Mouse (Mus musculus) embryonic stem cell, embryonic (primary cell): ENCODE data around the gene Cenpv.

Source experiments
- CTCF ChIA-PET, 4 experiments: fragments of 300-600 bp in 2 of 4; fragments of 350-600 bp in 2 of 4; sonication (Branson Sonifier 250); formaldehyde crosslinking; loops; one replicate each; lab custom pipeline; 2022; ENCODE audit warnings: inconsistent platforms in 2 of 4; lab: Charles Lee
- POLR2A ChIA-PET, 4 experiments: fragments of 300-600 bp in 2 of 4; fragments of 350-600 bp in 2 of 4; sonication (Branson Sonifier 250); formaldehyde crosslinking; loops; one replicate each; lab custom pipeline; 2022; ENCODE audit warnings: antibody characterized with exemption in 4 of 4, inconsistent platforms in 1 of 4; lab: Charles Lee

Cenpv gene

DNA sequence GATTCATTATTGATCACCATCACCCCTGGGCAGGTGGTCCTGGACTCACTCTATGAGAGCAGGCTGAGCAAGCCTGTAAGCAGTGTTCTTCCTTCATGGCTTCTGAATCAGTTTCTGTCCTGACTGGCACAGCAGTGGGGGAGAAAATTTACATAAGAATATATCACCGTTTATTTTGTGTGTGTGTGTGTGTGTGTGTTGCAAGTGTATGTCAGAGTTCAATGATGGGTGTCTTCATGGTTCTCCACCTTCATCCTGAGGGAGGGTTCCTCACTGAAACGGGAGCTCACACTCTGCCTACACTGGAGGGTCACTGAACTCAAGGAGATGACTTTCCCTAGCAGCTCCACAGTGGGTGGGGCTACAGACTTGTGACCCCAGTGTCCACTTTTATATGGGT, 1.9 kb upstream of the Cenpv start:
- POLR2A ChIA-PET: interaction anchor here (0.5 to 33.1 kb wide), 25 partner anchors 5 to 88 kb away, joined by 3 to 1188 read pairs (median 6); partner anchors contain the start of genes Ubb (in 4 of the 4) and Cenpv (in 1 of the 4)
- CTCF ChIA-PET: interaction anchor here in 1 of 4 experiments (0.6 kb wide), 1 partner anchor 34 kb away, joined by 3 read pairs; no protein-coding TSS in a partner anchor

DNA sequence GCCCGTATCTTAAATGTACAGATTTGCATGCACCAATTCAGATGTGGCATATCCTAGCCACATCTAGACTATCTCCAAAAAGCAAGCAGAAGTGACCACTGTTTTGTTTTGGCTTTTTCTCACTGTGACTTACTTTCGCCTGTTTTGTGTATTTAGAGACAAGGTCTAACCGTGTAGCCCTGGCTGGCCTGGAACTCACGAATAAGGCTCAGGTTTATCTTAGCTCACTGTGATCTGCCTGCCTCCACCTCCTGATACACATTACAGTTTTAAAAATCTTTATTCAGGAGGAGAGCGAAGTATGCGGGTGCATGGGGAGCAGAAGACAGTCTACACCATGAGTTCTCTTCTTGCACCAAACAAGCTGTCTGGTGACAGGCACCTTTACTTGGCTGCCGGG, 1.1 kb upstream of the Cenpv start:
- ChIA-PET POLR2A (interaction anchor here (0.5 to 33.1 kb wide), 32 partner anchors 6 to 111 kb away, joined by 3 to 1188 read pairs (median 13); partner anchors contain the start of genes Ubb (in 4 of the 4), Cenpv (in 1 of the 4) and Trpv2 (in 1 of the 4)), CTCF (interaction anchor here in 1 of 4 experiments (1.7 kb wide), 1 partner anchor 21 kb away, joined by 8 read pairs; no protein-coding TSS in a partner anchor)

DNA sequence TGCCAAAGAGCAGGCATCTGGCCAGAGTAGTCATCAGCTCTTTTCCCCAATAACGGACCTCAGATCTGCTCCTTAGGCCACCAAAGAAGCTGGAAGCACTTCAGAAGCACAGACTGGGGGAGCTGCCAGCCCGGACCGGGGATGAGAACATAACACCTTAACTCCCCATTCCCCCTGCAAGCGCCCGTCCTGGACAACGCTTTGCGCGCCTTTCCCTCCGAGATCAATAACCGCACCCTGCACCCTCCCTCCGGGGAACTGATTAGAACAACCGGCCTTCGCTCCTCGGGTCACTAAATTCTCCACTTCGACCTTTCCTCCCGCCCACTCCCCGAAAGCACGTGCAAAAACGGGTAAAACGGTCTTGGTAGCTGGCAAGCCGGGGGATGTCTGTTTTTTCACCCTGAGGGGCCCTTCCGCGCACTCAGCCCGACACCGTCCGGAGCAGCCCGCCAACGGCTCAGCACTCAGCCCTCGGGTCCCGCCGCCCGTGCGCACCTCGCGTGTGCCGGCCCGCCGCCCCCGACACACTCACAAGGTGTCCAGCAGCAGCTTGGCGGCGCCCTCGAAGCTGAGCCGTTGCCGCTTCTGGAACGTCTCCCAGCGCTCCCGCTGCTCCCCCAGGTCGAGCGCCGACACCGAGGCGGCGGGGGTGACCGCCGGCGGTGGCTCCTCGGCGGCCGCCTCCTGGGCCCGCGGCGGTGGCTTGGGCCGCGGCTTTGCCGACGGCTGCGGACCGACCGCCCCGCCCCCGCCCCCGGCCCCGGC, 556 bp downstream of the Cenpv start:
- CTCF ChIA-PET: interaction anchor here in 2 of 4 experiments (0.6 to 1.7 kb wide), 6 partner anchors 13 to 46 kb away, joined by 3 to 8 read pairs (median 3); partner anchors contain the start of gene Ubb (in 1 of the 2)
- POLR2A ChIA-PET: interaction anchor here (0.5 to 33.1 kb wide), 65 partner anchors 7 to 250 kb away, joined by 3 to 1188 read pairs (median 6); partner anchors contain the start of genes Ubb (in 4 of the 4) and Cenpv (in 1 of the 4)

DNA sequence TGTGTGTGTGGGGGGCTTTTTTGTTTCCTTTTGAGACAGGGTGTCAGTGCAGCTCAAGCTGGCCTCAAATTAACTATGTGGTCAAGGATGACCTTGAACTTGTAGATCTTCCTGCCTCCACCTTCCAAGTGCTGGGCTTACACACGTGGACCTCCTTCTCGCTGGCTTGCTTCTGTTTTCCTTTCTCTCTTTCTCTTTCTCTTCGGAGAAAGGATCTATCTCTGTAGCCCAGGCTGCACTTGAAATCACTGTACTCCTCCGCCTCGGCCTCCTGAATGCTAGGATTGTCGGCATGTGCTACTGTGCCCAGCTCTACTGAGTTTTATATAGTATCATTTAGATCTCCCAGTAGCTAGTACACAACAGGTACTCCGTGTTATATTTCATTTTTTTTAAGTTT, 1.5 kb downstream of the Cenpv start:
- ChIA-PET CTCF (interaction anchor here in 2 of 4 experiments (0.6 to 1.4 kb wide), 3 partner anchors 16 to 47 kb away, joined by 3 read pairs; no protein-coding TSS in a partner anchor), POLR2A (interaction anchor here (0.6 to 33.1 kb wide), 49 partner anchors 6 to 251 kb away, joined by 3 to 1188 read pairs (median 7); partner anchors contain the start of genes Ubb (in 4 of the 4) and Cenpv (in 1 of the 4))

DNA sequence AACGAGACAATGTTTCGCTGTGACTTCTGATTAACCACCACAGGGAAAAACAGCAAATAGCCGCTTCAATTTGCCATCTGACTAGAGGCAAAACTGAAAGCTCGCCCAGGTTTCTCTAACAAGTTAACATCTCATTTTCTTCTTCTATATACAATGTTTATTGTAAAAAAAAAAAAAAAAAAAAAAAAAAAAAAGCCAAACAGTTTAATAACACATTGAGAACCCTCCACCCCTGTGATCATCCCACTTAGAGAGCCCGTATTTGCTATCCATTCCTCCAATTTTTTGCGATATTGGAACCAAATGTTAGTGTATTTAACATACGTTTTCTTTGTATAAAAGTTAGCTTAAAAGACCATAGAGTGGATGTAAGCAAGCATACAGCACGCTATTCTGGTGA, 2.0 kb downstream of the Cenpv start:
- CTCF ChIA-PET: interaction anchor here in 1 of 4 experiments (1.4 kb wide), 1 partner anchor 17 kb away, joined by 3 read pairs; no protein-coding TSS in a partner anchor
- POLR2A ChIA-PET: interaction anchor here (0.6 to 33.1 kb wide), 30 partner anchors 5 to 228 kb away, joined by 3 to 1188 read pairs (median 14); partner anchors contain the start of genes Ubb (in 4 of the 4) and Cenpv (in 1 of the 4)

DNA sequence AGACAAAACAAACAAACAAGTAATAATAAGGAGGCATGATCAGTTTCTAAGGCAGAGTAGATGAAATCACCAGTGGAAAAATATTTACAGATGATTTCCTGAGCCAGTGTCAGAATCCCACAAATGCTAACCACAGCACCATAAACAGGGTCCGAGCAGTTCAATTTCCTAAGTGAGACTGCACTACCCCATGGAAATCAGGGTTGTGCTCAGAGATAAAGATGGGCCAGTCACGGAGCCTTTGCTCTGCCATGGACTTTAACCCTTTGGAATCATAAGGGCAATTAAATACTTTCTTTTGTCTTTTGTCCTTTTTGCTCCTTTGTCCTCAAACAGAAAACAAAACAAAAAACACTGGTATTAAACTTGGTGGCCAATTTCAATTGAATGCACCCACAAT, 16.8 kb downstream of the Cenpv start:
- ChIA-PET CTCF (interaction anchor here in 3 of 4 experiments (0.6 to 0.7 kb wide), 6 partner anchors 8 to 311 kb away, joined by 3 to 8 read pairs (median 4); no protein-coding TSS in a partner anchor), POLR2A (interaction anchor here (0.6 to 33.1 kb wide), 17 partner anchors 10 to 1480 kb away, joined by 3 to 1188 read pairs (median 14); partner anchors contain the start of genes Cenpv (in 2 of the 4) and Ubb (in 2 of the 4))

DNA sequence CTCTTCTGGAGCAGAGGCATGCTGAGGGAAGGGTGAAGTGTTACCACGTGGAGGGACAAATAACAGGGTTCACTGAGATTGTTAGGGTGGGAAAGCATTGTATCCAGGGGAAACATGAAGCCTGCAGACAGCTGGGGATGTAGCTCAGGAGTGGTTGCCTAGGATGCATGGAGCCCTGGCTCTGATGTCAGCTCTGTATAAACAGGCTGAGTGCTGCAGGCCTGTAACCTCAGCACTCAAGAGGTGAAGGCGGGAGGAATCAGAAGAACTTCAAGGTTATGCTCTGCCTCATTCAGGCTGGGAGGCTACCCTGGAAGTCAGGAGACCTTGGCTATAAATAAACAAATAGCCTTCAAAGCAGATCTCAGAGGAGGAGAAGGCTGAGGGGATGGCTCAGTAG, 20.1 kb downstream of the Cenpv start:
- POLR2A ChIA-PET: interaction anchor here in 3 of 4 experiments (0.6 to 33.1 kb wide), 39 partner anchors 9 to 151 kb away, joined by 3 to 1188 read pairs (median 8); partner anchors contain the start of genes Cenpv (in 3 of the 3), Ubb (in 3 of the 3) and Trpv2 (in 1 of the 3)
- CTCF ChIA-PET: interaction anchor here (0.6 to 1.9 kb wide), 8 partner anchors 10 to 1374 kb away, joined by 3 to 8 read pairs (median 4); partner anchors contain the start of gene Cenpv (in 1 of the 4)

DNA sequence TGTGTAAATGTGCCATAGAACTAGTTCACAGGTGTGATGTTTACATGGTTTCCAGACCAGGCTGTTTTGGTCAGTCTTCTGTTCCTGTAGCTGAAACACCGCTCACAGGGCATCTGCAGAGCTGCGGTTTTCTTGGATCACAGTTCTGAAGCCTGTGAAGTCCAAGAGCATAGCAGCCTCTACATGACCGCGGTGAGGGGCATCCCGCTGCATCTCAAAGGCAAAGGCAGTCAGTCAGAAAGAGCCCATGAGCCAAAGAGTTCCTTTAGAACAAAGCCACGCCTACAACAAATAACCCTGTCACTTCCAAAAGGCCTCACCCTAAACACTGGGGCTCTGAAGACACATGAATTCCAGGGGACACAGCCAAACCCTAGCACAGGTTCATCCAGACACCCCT, 25.8 kb downstream of the Cenpv start:
- POLR2A ChIA-PET: interaction anchor here (0.6 to 14.0 kb wide), 79 partner anchors 9 to 437 kb away, joined by 3 to 582 read pairs (median 10); partner anchors contain the start of genes Ubb (in 4 of the 4), Cenpv (in 3 of the 4), Ncor1 (in 3 of the 4) and Pigl (in 3 of the 4)
- CTCF ChIA-PET: interaction anchor here in 3 of 4 experiments (0.5 to 4.8 kb wide), 10 partner anchors 10 to 115 kb away, joined by 3 to 27 read pairs (median 5); partner anchors contain the start of gene Ubb (in 1 of the 3)

DNA sequence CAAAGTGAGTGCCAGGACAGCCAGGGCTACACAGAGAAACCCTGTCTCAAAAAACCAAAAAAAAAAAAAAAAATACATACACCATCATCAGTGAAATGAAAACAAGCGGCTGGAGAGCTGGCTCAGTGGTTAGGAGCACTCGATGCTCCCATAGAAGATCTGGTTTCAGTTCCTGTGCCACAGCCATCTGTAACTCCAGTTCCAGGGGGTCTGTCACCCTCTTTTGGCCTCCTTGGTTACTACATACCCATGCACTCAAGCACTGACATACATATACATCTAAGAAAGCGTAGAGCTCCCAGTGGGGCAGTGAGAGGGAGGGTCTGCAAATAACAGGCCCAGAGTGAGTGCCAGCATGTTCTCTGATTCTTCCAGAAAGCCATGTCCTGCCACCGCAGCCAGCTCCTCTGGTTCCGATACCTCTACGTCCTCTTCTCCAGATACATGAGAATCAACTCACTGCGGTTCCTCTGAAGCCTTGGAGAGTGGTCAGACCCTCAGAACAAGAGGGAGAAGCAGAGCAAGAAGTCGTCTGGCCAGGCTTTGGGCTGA, 26.5 kb downstream of the Cenpv start:
- ChIA-PET POLR2A (interaction anchor here (0.5 to 14.0 kb wide), 94 partner anchors 8 to 846 kb away, joined by 3 to 582 read pairs (median 7); partner anchors contain the start of genes Ubb (in 4 of the 4), Cenpv (in 3 of the 4), Ncor1 (in 3 of the 4) and Pigl (in 3 of the 4)), CTCF (interaction anchor here (0.5 to 4.8 kb wide), 15 partner anchors 9 to 173 kb away, joined by 3 to 27 read pairs (median 4); partner anchors contain the start of gene Ubb (in 1 of the 4))

DNA sequence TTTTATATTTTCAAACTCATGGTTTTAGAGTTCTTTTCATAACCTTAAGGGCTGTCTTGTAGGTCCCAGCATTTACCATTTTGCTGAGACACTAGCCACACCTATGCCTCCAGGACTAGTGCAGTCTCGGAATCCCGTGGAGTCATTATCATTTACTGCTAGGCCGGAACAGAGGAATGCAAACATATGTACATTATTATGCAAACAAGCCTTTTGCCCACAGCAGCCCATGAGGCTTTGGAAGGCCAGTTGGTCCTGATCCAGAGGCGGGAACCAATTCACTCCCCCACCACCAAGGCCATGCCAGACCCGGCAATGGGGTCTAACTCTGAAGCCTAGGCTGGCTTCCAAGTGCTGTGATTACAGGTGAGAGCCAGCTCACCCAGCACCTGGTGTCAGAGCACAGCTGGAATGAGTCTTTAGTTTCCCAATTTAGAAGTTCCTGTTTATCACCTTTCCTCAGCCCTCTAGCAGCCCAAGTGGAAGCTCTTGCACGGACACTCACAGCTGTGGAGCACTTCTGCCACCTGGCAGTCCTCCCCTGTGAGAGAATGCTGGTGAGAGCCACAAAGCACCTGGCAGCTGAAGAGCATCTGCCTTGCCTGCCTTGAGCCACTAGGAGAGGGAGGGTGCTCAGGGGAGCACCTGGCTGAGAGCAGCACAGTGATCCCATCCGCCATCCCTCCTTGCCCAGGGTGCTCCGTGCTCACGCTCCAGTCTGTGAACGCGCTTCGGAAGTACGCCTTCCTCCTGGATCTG, 27.4 kb downstream of the Cenpv start:
- POLR2A ChIA-PET: interaction anchor here (0.5 to 14.0 kb wide), 115 partner anchors 7 to 367 kb away, joined by 3 to 582 read pairs (median 6); partner anchors contain the start of genes Ncor1 (in 4 of the 4), Pigl (in 4 of the 4), Ubb (in 4 of the 4) and Cenpv (in 3 of the 4)
- CTCF ChIA-PET: interaction anchor here in 3 of 4 experiments (0.7 to 4.8 kb wide), 9 partner anchors 12 to 172 kb away, joined by 3 to 27 read pairs (median 4); no protein-coding TSS in a partner anchor

DNA sequence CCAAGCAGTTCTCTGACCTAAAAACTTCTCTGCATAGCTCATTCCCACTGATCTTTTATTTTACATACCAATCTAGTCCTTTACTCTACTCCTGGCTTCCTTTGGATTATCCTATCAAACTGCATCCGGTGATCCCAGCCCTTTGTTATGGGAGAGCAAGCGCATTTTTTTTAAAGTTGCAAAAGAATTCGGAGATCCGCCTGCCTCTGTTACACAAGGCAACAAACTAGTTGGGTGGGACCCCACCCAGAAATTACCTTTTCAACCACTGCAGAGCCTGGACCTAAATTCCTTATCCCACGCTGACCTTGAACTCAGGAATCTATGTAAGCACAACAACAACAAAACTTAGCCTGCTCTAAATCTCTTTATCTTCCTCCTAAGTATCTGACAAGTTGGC, 28.1 kb downstream of the Cenpv start:
- ChIA-PET CTCF (interaction anchor here in 2 of 4 experiments (0.9 to 4.8 kb wide), 5 partner anchors 12 to 84 kb away, joined by 3 to 25 read pairs (median 4); no protein-coding TSS in a partner anchor), POLR2A (interaction anchor here (0.6 to 14.0 kb wide), 102 partner anchors 7 to 750 kb away, joined by 3 to 582 read pairs (median 6); partner anchors contain the start of genes Cenpv (in 4 of the 4), Ncor1 (in 4 of the 4), Pigl (in 4 of the 4) and Ubb (in 4 of the 4))

DNA sequence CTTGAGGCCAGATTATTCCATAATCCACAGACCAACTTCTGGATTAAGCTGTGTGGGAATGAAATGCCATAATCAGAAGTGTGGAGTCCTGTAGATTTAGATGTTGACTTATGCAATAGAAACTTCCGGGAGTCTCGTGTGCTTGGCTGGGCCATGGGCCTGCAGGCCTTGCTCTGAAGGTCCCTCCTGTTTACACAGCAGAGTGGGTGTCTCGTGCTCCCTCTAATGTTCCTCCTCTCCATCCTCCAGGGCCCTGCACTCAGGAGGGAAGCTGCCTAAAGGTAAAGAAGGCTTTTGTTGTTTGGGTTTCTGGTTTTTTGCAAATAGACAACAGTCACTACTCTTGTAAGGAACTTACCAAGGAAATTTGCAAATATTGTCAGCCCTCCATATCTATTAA, 29.5 kb downstream of the Cenpv start:
- CTCF ChIA-PET: interaction anchor here in 2 of 4 experiments (0.6 to 2.3 kb wide), 3 partner anchors 13 to 48 kb away, joined by 8 to 14 read pairs (median 13); no protein-coding TSS in a partner anchor
- POLR2A ChIA-PET: interaction anchor here in 3 of 4 experiments (0.6 to 14.0 kb wide), 46 partner anchors 8 to 228 kb away, joined by 3 to 582 read pairs (median 16); partner anchors contain the start of genes Cenpv (in 3 of the 3), Ubb (in 3 of the 3), Ncor1 (in 2 of the 3) and Pigl (in 2 of the 3)

DNA sequence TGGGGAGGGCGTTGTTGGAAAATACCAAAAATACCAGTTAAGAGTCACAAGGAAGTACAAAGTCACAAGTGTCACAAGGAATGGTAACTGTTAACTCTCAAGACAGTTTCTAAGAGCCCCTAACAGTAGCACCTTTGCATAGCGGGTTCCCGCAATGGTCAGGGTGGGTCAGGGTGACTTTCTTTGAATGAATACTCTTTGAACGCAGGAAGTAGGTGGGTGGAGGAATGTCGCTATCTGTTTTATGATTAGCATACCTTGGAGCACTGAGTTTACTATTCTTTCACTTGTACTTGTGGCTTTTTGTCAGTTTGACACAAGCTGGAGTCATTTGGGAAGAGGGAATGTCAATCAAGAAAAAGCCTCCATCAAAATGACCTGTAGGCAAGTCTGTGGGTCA, 30.2 kb downstream of the Cenpv start:
- POLR2A ChIA-PET: interaction anchor here in 3 of 4 experiments (0.9 to 14.0 kb wide), 35 partner anchors 9 to 227 kb away, joined by 3 to 582 read pairs (median 48); partner anchors contain the start of genes Cenpv (in 3 of the 3), Ubb (in 3 of the 3), Ncor1 (in 2 of the 3) and Pigl (in 2 of the 3)
- CTCF ChIA-PET: interaction anchor here in 3 of 4 experiments (0.5 to 2.3 kb wide), 3 partner anchors 10 to 47 kb away, joined by 4 to 13 read pairs (median 8); no protein-coding TSS in a partner anchor

DNA sequence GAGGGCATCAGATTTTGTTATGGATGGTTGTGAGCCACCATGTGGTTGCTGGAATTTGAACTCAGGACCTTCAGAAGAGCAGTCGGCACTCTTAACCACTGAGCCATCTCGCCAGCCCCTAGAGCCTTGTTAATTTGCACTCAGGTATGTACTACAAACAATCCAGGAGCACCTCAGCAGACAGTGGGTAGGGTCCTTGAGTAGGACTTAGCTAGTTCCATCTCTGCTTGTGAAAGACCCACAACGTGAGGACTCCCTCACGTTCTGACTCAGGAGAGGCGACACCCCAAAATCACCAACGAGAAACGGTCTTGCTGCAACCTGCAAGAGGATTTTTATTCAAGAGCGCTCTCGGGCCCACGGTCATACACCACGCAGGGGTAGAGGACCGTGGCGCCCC, 30.7 kb downstream of the Cenpv start:
- ChIA-PET CTCF (interaction anchor here in 2 of 4 experiments (0.5 to 2.3 kb wide), 2 partner anchors 10 to 12 kb away, joined by 4 to 8 read pairs; no protein-coding TSS in a partner anchor), POLR2A (interaction anchor here in 3 of 4 experiments (0.6 to 14.0 kb wide), 34 partner anchors 10 to 671 kb away, joined by 3 to 582 read pairs (median 36); partner anchors contain the start of genes Cenpv (in 3 of the 3), Ubb (in 3 of the 3), Ncor1 (in 2 of the 3) and Pigl (in 2 of the 3))

DNA sequence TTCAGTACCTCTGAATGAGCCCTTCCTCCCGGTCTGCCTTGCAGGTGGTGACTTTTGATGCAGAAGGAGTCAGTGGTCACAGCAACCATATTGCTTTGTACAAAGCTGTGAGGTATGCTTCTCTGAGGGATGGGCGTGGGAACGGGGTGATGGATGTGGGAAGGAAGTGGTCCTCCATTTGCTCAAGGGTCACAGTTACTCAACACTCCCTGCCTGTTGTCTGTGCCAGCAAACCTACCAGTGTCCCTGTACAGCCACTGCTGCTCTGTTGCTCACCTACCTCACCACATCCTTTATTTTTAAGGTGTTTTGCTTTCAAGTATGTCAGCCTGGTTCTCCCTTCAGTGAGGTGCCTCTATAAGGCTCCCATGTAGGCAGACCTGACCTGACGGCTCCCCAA, 31.4 kb downstream of the Cenpv start:
- CTCF ChIA-PET: interaction anchor here in 1 of 4 experiments (0.7 to 2.3 kb wide), 2 partner anchors 11 to 71 kb away, joined by 3 to 8 read pairs; no protein-coding TSS in a partner anchor
- POLR2A ChIA-PET: interaction anchor here in 3 of 4 experiments (0.5 to 14.0 kb wide), 31 partner anchors 8 to 97 kb away, joined by 3 to 582 read pairs (median 48); partner anchors contain the start of genes Cenpv (in 3 of the 3), Ubb (in 3 of the 3), Ncor1 (in 1 of the 3) and Pigl (in 1 of the 3)
